Mouse (Mus musculus): ENCODE results near the gene Calu. TPM values are rescaled to one million over a fixed set of nuclear protein-coding genes. Genes with fewer than 3 reads are reported as not detected.

The Calu gene
- polyA plus RNA-seq, 1 experiment: 169 TPM

- Histone ChIP-seq H3ac (ENCODE audit: control insufficient read depth, insufficient read length, low read depth) (no peak overlapping the region), H3K79me3 (ENCODE audit: low read depth) (no peaks in the 10 kb centered on the region), H3K27me3 (ENCODE audit: control insufficient read depth, insufficient read depth, insufficient read length) (no peaks in the 10 kb centered on the region), H3K4me3 (ENCODE audit: insufficient read depth, poor library complexity, severe bottlenecking) (no peak overlapping the region), H3K36me3 (ENCODE audit: control insufficient read depth, insufficient read depth) (no peaks in the 10 kb centered on the region), H3K79me2 (ENCODE audit: control insufficient read depth, insufficient read depth) (no peaks in the 10 kb centered on the region)
- TF ChIP-seq MYOD1 (IDR thresholded peaks at IDR 0.05; ENCODE audit: control insufficient read depth, insufficient read length, low read depth): no peak
- TF ChIP-seq CEBPB (IDR thresholded peaks at IDR 0.05; ENCODE audit: low read depth): no peak
- no peak for TF ChIP-seq MAX (IDR thresholded peaks at IDR 0.05)
- no peak for TF ChIP-seq MYOG (IDR thresholded peaks at IDR 0.05; ENCODE audit: control insufficient read depth, extremely low read depth, insufficient read length)
- TF ChIP-seq USF1 (IDR thresholded peaks at IDR 0.05; ENCODE audit: low read depth): no peak
- no peak for TF ChIP-seq FOSL1 (IDR thresholded peaks at IDR 0.05; ENCODE audit: insufficient read depth, low read length, poor library complexity, severe bottlenecking)
- no peak for TF ChIP-seq CTCF (IDR thresholded peaks at IDR 0.05; ENCODE audit: control insufficient read depth, insufficient read depth, insufficient read length)
Observed at GRCm38 (mm10) chr6:29399851-29400250, 52.0 kb downstream of the Calu start.

GRCm38 (mm10) chr6:29402693-29403342 is 54.9 kb downstream of the Calu start:
- Histone ChIP-seq H3K79me2 (ENCODE audit: control insufficient read depth, insufficient read depth) (no peaks in the 10 kb centered on the region), H3ac (ENCODE audit: control insufficient read depth, insufficient read length, low read depth) (no peak overlapping the region), H3K36me3 (ENCODE audit: control insufficient read depth, insufficient read depth) (no peaks in the 10 kb centered on the region), H3K27me3 (ENCODE audit: control insufficient read depth, insufficient read depth, insufficient read length) (no peaks in the 10 kb centered on the region), H3K4me3 (ENCODE audit: insufficient read depth, poor library complexity, severe bottlenecking) (no peak overlapping the region), H3K79me3 (ENCODE audit: low read depth) (no peaks in the 10 kb centered on the region)
- TF ChIP-seq CEBPB (IDR thresholded peaks at IDR 0.05; ENCODE audit: low read depth) (no peak), CTCF (IDR thresholded peaks at IDR 0.05; ENCODE audit: control insufficient read depth, insufficient read depth, insufficient read length) (no peak)

GRCm38 (mm10) chr6:29406412-29406811 is 58.5 kb downstream of the Calu start:
- no peak overlapping the region for H3K4me3 ChIP-seq (ENCODE audit: insufficient read depth, poor library complexity, severe bottlenecking)
- TF ChIP-seq FOSL1 (IDR thresholded peaks at IDR 0.05; ENCODE audit: insufficient read depth, low read length, poor library complexity, severe bottlenecking) (no peak), MYOD1 (IDR thresholded peaks at IDR 0.05; ENCODE audit: control insufficient read depth, insufficient read length, low read depth) (no peak), MYOG (IDR thresholded peaks at IDR 0.05; ENCODE audit: control insufficient read depth, extremely low read depth, insufficient read length) (no peak), USF1 (IDR thresholded peaks at IDR 0.05; ENCODE audit: low read depth) (no peak)
- no peak overlapping the region for H3ac ChIP-seq (ENCODE audit: control insufficient read depth, insufficient read length, low read depth)
- no peaks in the 10 kb centered on the region for H3K79me2 ChIP-seq (ENCODE audit: control insufficient read depth, insufficient read depth)
- no peaks in the 10 kb centered on the region for H3K36me3 ChIP-seq (ENCODE audit: control insufficient read depth, insufficient read depth)
- H3K79me3 ChIP-seq (ENCODE audit: low read depth): no peaks in the 10 kb centered on the region
- H3K27me3 ChIP-seq (ENCODE audit: control insufficient read depth, insufficient read depth, insufficient read length): no peaks in the 10 kb centered on the region

GRCm38 (mm10) chr6:29415446-29415845 is 67.6 kb downstream of the Calu start:
- H3K79me2 ChIP-seq (ENCODE audit: control insufficient read depth, insufficient read depth): no peaks in the 10 kb centered on the region
- no peaks in the 10 kb centered on the region for H3K36me3 ChIP-seq (ENCODE audit: control insufficient read depth, insufficient read depth)
- H3K4me3 ChIP-seq (ENCODE audit: insufficient read depth, poor library complexity, severe bottlenecking): no peak overlapping the region
- no peaks in the 10 kb centered on the region for H3K27me3 ChIP-seq (ENCODE audit: control insufficient read depth, insufficient read depth, insufficient read length)
- no peaks in the 10 kb centered on the region for H3K79me3 ChIP-seq (ENCODE audit: low read depth)
- TF ChIP-seq FOSL1 (IDR thresholded peaks at IDR 0.05; ENCODE audit: insufficient read depth, low read length, poor library complexity, severe bottlenecking): no peak
- TF ChIP-seq MYOD1 (IDR thresholded peaks at IDR 0.05; ENCODE audit: control insufficient read depth, insufficient read length, low read depth): no peak
- TF ChIP-seq CEBPB (IDR thresholded peaks at IDR 0.05; ENCODE audit: low read depth): no peak
- TF ChIP-seq CTCF (IDR thresholded peaks at IDR 0.05; ENCODE audit: control insufficient read depth, insufficient read depth, insufficient read length): no peak
- TF ChIP-seq USF1 (IDR thresholded peaks at IDR 0.05; ENCODE audit: low read depth): no peak
- no peak for TF ChIP-seq MYOG (IDR thresholded peaks at IDR 0.05; ENCODE audit: control insufficient read depth, extremely low read depth, insufficient read length)
- TF ChIP-seq MAX (IDR thresholded peaks at IDR 0.05): no peak
- no peak overlapping the region for H3ac ChIP-seq (ENCODE audit: control insufficient read depth, insufficient read length, low read depth)

- Histone ChIP-seq H3ac (ENCODE audit: control insufficient read depth, insufficient read length, low read depth) (no peak overlapping the region), H3K79me2 (ENCODE audit: control insufficient read depth, insufficient read depth) (no peaks in the 10 kb centered on the region), H3K27me3 (ENCODE audit: control insufficient read depth, insufficient read depth, insufficient read length) (no peaks in the 10 kb centered on the region), H3K4me3 (ENCODE audit: insufficient read depth, poor library complexity, severe bottlenecking) (no peak overlapping the region), H3K36me3 (ENCODE audit: control insufficient read depth, insufficient read depth) (no peaks in the 10 kb centered on the region), H3K79me3 (ENCODE audit: low read depth) (no peaks in the 10 kb centered on the region)
- no peak for TF ChIP-seq MYOG (IDR thresholded peaks at IDR 0.05; ENCODE audit: control insufficient read depth, extremely low read depth, insufficient read length)
- no peak for TF ChIP-seq MYOD1 (IDR thresholded peaks at IDR 0.05; ENCODE audit: control insufficient read depth, insufficient read length, low read depth)
- no peak for TF ChIP-seq CEBPB (IDR thresholded peaks at IDR 0.05; ENCODE audit: low read depth)
- no peak for TF ChIP-seq MAX (IDR thresholded peaks at IDR 0.05)
- no peak for TF ChIP-seq USF1 (IDR thresholded peaks at IDR 0.05; ENCODE audit: low read depth)
- no peak for TF ChIP-seq FOSL1 (IDR thresholded peaks at IDR 0.05; ENCODE audit: insufficient read depth, low read length, poor library complexity, severe bottlenecking)
- TF ChIP-seq CTCF (IDR thresholded peaks at IDR 0.05; ENCODE audit: control insufficient read depth, insufficient read depth, insufficient read length): no peak
Observed at GRCm38 (mm10) chr6:29420596-29420995, 72.7 kb downstream of the Calu start.

GRCm38 (mm10) chr6:29425118-29425517 is 77.2 kb downstream of the Calu start:
- Histone ChIP-seq H3ac (ENCODE audit: control insufficient read depth, insufficient read length, low read depth) (no peak overlapping the region), H3K36me3 (ENCODE audit: control insufficient read depth, insufficient read depth) (no peaks in the 10 kb centered on the region), H3K79me2 (ENCODE audit: control insufficient read depth, insufficient read depth) (no peaks in the 10 kb centered on the region), H3K4me3 (ENCODE audit: insufficient read depth, poor library complexity, severe bottlenecking) (no peak overlapping the region), H3K27me3 (ENCODE audit: control insufficient read depth, insufficient read depth, insufficient read length) (no peaks in the 10 kb centered on the region), H3K79me3 (ENCODE audit: low read depth) (no peaks in the 10 kb centered on the region)
- TF ChIP-seq CEBPB (IDR thresholded peaks at IDR 0.05; ENCODE audit: low read depth): no peak
- TF ChIP-seq CTCF (IDR thresholded peaks at IDR 0.05; ENCODE audit: control insufficient read depth, insufficient read depth, insufficient read length): no peak
- no peak for TF ChIP-seq MYOD1 (IDR thresholded peaks at IDR 0.05; ENCODE audit: control insufficient read depth, insufficient read length, low read depth)
- TF ChIP-seq USF1 (IDR thresholded peaks at IDR 0.05; ENCODE audit: low read depth): no peak
- TF ChIP-seq MYOG (IDR thresholded peaks at IDR 0.05; ENCODE audit: control insufficient read depth, extremely low read depth, insufficient read length): no peak
- TF ChIP-seq FOSL1 (IDR thresholded peaks at IDR 0.05; ENCODE audit: insufficient read depth, low read length, poor library complexity, severe bottlenecking): no peak
- no peak for TF ChIP-seq MAX (IDR thresholded peaks at IDR 0.05)
